Mouse (Mus musculus) frontal cortex, adult (tissue): Measurements from ENCODE around the gene Dao.

Experiments used
- ATAC-seq: cut with Nextera tagmentation; 2 replicates; pipeline ENCODE4 v1.9.2; 2017; ENCODE audit warnings: mild to moderate bottlenecking, moderate library complexity, mixed read lengths; ENCODE audit not compliant: low TSS enrichment

Gene Dao

GRCm38 (mm10) chr5:114027217-114027944 lies 23.9 kb downstream of the Dao start:
- no peak for ATAC-seq

GRCm38 (mm10) chr5:114028111-114028510 lies 24.6 kb downstream of the Dao start:
- ATAC-seq = no peak

GRCm38 (mm10) chr5:114030652-114031051 lies 27.1 kb downstream of the Dao start:
- ATAC-seq = no peak

GRCm38 (mm10) chr5:114032161-114032763 lies 28.8 kb downstream of the Dao start:
- ATAC-seq = no peak

GRCm38 (mm10) chr5:114034393-114034792 lies 30.9 kb downstream of the Dao start:
- ATAC-seq = no peak; the same call in 1 of the 2 replicates

GRCm38 (mm10) chr5:114035111-114035510 lies 31.6 kb downstream of the Dao start:
- ATAC-seq = no peak

GRCm38 (mm10) chr5:114040508-114040907 lies 37.0 kb downstream of the Dao start:
- ATAC-seq = no peak

- ATAC-seq = no peak
Measured at GRCm38 (mm10) chr5:114040911-114041310, 37.4 kb downstream of the Dao start.

- ATAC-seq = 0 out of 2 replicates have a peak, but pooled peaks have one; percentile 15
Measured at GRCm38 (mm10) chr5:114041327-114041930, 37.9 kb downstream of the Dao start.

GRCm38 (mm10) chr5:114043800-114044199 lies 40.3 kb downstream of the Dao start:
- no peak for ATAC-seq

GRCm38 (mm10) chr5:114045134-114045533 lies 41.6 kb downstream of the Dao start:
- ATAC-seq = no peak

- ATAC-seq = no peak
Measured at GRCm38 (mm10) chr5:114046151-114046550, 42.6 kb downstream of the Dao start.

GRCm38 (mm10) chr5:114046604-114047003 lies 43.1 kb downstream of the Dao start:
- ATAC-seq = no peak

- ATAC-seq = no peak
Measured at GRCm38 (mm10) chr5:114047182-114047581, 43.7 kb downstream of the Dao start.

GRCm38 (mm10) chr5:114048731-114049308 lies 45.3 kb downstream of the Dao start:
- no peak for ATAC-seq

GRCm38 (mm10) chr5:114052246-114052761 lies 48.8 kb downstream of the Dao start:
- ATAC-seq = no peak

- ATAC-seq = no peak
Measured at GRCm38 (mm10) chr5:114057129-114057731, 53.7 kb downstream of the Dao start.

- no peak for ATAC-seq
Measured at GRCm38 (mm10) chr5:114061675-114062074, 58.2 kb downstream of the Dao start.

GRCm38 (mm10) chr5:114063958-114064357 lies 60.5 kb downstream of the Dao start:
- no peak for ATAC-seq

GRCm38 (mm10) chr5:114065161-114065560 lies 61.7 kb downstream of the Dao start, which contains the start of gene Usp30:
Usp30 (plus strand) TSS chr5:114065461.
- ATAC-seq = no peak

- no peak for ATAC-seq
Measured at GRCm38 (mm10) chr5:114066601-114067000, 63.1 kb downstream of the Dao start.

GRCm38 (mm10) chr5:114067543-114067942 lies 64.0 kb downstream of the Dao start:
- ATAC-seq = no peak
